Mouse (Mus musculus) lung, embryonic 14.5 days (tissue): ENCODE data around the gene Akap9. TPM values are rescaled to one million over a fixed set of nuclear protein-coding genes. Genes with fewer than 3 reads are reported as not detected.

Experiments used
- ATAC-seq: fragments of 200-750 bp; cut with Nextera tagmentation; 2 replicates; pipeline ENCODE4 v1.8.0; 2017; ENCODE audit warnings: mild to moderate bottlenecking, moderate TSS enrichment, moderate library complexity; ENCODE audit not compliant: insufficient read depth
- DNase-seq: peaks from one replicate; pipeline ENCODE4 v3.0.0-alpha.2; 2015
- H3K27ac ChIP-seq: fragments of 300-500 bp; sonication (generic); 2 replicates; pipeline ENCODE4 v1.5.1; 2014; ENCODE audit warnings: low read depth, mild to moderate bottlenecking, moderate library complexity
- H3K27me3 ChIP-seq: fragments of 300-500 bp; sonication (generic); 2 replicates; pipeline ENCODE4 v1.6.1; 2014; ENCODE audit warnings: low read length, control low read depth; ENCODE audit not compliant: insufficient read depth
- H3K36me3 ChIP-seq: fragments of 300-500 bp; sonication (generic); 2 replicates; pipeline ENCODE4 v1.6.1; 2014; ENCODE audit warnings: control low read depth; ENCODE audit not compliant: insufficient read depth
- H3K4me1 ChIP-seq: fragments of 300-500 bp; sonication (generic); 2 replicates; pipeline ENCODE4 v1.6.1; 2014; ENCODE audit warnings: antibody characterized with exemption, control low read depth; ENCODE audit not compliant: insufficient read depth
- H3K4me2 ChIP-seq: fragments of 300-500 bp; sonication (generic); 2 replicates; pipeline ENCODE4 v1.6.1; 2014; ENCODE audit warnings: mild to moderate bottlenecking
- H3K4me3 ChIP-seq: fragments of 300-500 bp; sonication (generic); 2 replicates; pipeline ENCODE4 v1.5.1; 2014; ENCODE audit warnings: low read depth, low read length
- H3K9ac ChIP-seq: fragments of 300-500 bp; sonication (generic); 2 replicates; pipeline ENCODE4 v1.6.1; 2014
- H3K9me3 ChIP-seq: fragments of 300-500 bp; sonication (generic); 2 replicates; pipeline ENCODE4 v1.6.1; 2016; ENCODE audit warnings: low read depth, low read length, control low read depth
- CTCF ChIP-seq: IDR thresholded peaks from 2 replicates; pipeline ENCODE4 v1.5.1; 2016; ENCODE audit warnings: antibody characterized with exemption, low read depth
- WGBS: fragments of 180-500 bp; shearing (Covaris S2); extraction: QIAGEN DNeasy Blood & Tissue Kit; methylation state at CpG from one replicate; pipeline ENCODE4 v1.1.7; 2014; 5-methylcytosine and 5-hydroxymethylcytosine counted together
- polyA plus RNA-seq: library from polyadenylated mRNA; unstranded; fragments of >200 nt; fragmentation: Nextera tagmentation; extraction: Ambion mirVana; gene quantifications from 2 replicates; pipeline ENCODE4 v1.2.1, GENCODE M21; 2014

The Akap9 gene
- polyA plus RNA-seq, 1 experiment from 2014 or later = 94.5 TPM

GRCm38 (mm10) chr5:3926666-3927065 lies 1.2 kb upstream of the Akap9 start:
- Histone ChIP-seq H3K4me1 (0 out of 2 replicates have a peak, but pooled peaks cover 10% of the 10 kb centered on the region), H3K4me3 (no peak overlapping the region)
- DNase-seq = peak; percentile 13

GRCm38 (mm10) chr5:3928690-3929046 lies 814 bp downstream of the Akap9 start:
- H3K27me3 ChIP-seq = no peaks in the 10 kb centered on the region
- 0 out of 2 replicates have a peak, but pooled peaks cover 10% of the 10 kb centered on the region for H3K4me1 ChIP-seq
- H3K9ac ChIP-seq = peak overlapping the region; percentile 96
- peak overlapping the region; percentile 88 for H3K4me3 ChIP-seq
- 2% methylated on average over 12 of the region's 12 CpGs for WGBS
- no peaks in the 10 kb centered on the region for H3K36me3 ChIP-seq
- H3K9me3 ChIP-seq = no peaks in the 10 kb centered on the region
- H3K4me2 ChIP-seq = peak overlapping the region; percentile 80
- H3K27ac ChIP-seq = peak overlapping the region; percentile 93
- DNase-seq = peak; percentile 58
- no peak for TF ChIP-seq CTCF
- peak; percentile 77 for ATAC-seq

More at GRCm38 (mm10) chr5:3926666-3927065, 1.2 kb upstream of the Akap9 start:
- Histone ChIP-seq H3K4me2 (no peak overlapping the region), H3K27me3 (no peaks in the 10 kb centered on the region), H3K27ac (no peak overlapping the region), H3K36me3 (no peaks in the 10 kb centered on the region), H3K9me3 (no peaks in the 10 kb centered on the region), H3K9ac (no peak overlapping the region)
- 40% methylated on average over 4 of the region's 4 CpGs for WGBS
- no peak for ATAC-seq
- no peak for TF ChIP-seq CTCF

- 0 out of 2 replicates have a peak, but pooled peaks cover 10% of the 10 kb centered on the region for H3K4me1 ChIP-seq
- H3K36me3 ChIP-seq = no peaks in the 10 kb centered on the region
- no peak overlapping the region for H3K4me2 ChIP-seq
- no peaks in the 10 kb centered on the region for H3K9me3 ChIP-seq
- H3K9ac ChIP-seq = no peak overlapping the region
- no peak overlapping the region for H3K4me3 ChIP-seq
- no peak for DNase-seq
- H3K27me3 ChIP-seq = no peaks in the 10 kb centered on the region
- no peak overlapping the region for H3K27ac ChIP-seq
- TF ChIP-seq CTCF = no peak
- no peak for ATAC-seq
- WGBS = 54% methylated on average over 5 of the region's 5 CpGs
Observed at GRCm38 (mm10) chr5:3930760-3931159, 2.9 kb downstream of the Akap9 start.

GRCm38 (mm10) chr5:3931636-3932035 lies 3.8 kb downstream of the Akap9 start:
- H3K4me3 ChIP-seq = no peak overlapping the region
- H3K36me3 ChIP-seq = no peaks in the 10 kb centered on the region
- 90% methylated on average over 3 of the region's 3 CpGs for WGBS
- no peaks in the 10 kb centered on the region for H3K27me3 ChIP-seq
- 0 out of 2 replicates have a peak, but pooled peaks cover 10% of the 10 kb centered on the region for H3K4me1 ChIP-seq
- H3K9me3 ChIP-seq = no peaks in the 10 kb centered on the region
- no peak for ATAC-seq
- no peak overlapping the region for H3K4me2 ChIP-seq
- no peak for TF ChIP-seq CTCF
- no peak for DNase-seq
- no peak overlapping the region for H3K27ac ChIP-seq
- H3K9ac ChIP-seq = no peak overlapping the region

- no peak overlapping the region for H3K9ac ChIP-seq
- WGBS = 87% methylated on average over 3 of the region's 3 CpGs
- no peak overlapping the region for H3K27ac ChIP-seq
- no peaks in the 10 kb centered on the region for H3K36me3 ChIP-seq
- H3K4me2 ChIP-seq = no peak overlapping the region
- DNase-seq (no peak), ATAC-seq (no peak)
- H3K27me3 ChIP-seq = no peaks in the 10 kb centered on the region
- no peaks in the 10 kb centered on the region for H3K9me3 ChIP-seq
- TF ChIP-seq CTCF = no peak
- 0 out of 2 replicates have a peak, but pooled peaks cover 10% of the 10 kb centered on the region for H3K4me1 ChIP-seq
- H3K4me3 ChIP-seq = no peak overlapping the region
Observed at GRCm38 (mm10) chr5:3933551-3933950, 5.7 kb downstream of the Akap9 start.

- 90% methylated on average over 5 of the region's 5 CpGs for WGBS
Observed at GRCm38 (mm10) chr5:3935266-3935665, 7.4 kb downstream of the Akap9 start.

GRCm38 (mm10) chr5:3935778-3936554 lies 8.1 kb downstream of the Akap9 start:
- no peaks in the 10 kb centered on the region for H3K9me3 ChIP-seq
- H3K4me1 ChIP-seq = no peaks in the 10 kb centered on the region
- no peaks in the 10 kb centered on the region for H3K27me3 ChIP-seq
- no peak overlapping the region for H3K4me2 ChIP-seq
- no peaks in the 10 kb centered on the region for H3K36me3 ChIP-seq
- TF ChIP-seq CTCF = no peak
- no peak overlapping the region for H3K27ac ChIP-seq
- ATAC-seq (no peak), DNase-seq (no peak)
- H3K4me3 ChIP-seq = no peak overlapping the region
- 67% methylated on average over 8 of the region's 8 CpGs for WGBS
- H3K9ac ChIP-seq = no peak overlapping the region

More at GRCm38 (mm10) chr5:3935266-3935665, 7.4 kb downstream of the Akap9 start:
- Histone ChIP-seq H3K27ac (no peak overlapping the region), H3K9me3 (no peaks in the 10 kb centered on the region), H3K27me3 (no peaks in the 10 kb centered on the region), H3K4me2 (no peak overlapping the region), H3K4me3 (no peak overlapping the region), H3K36me3 (no peaks in the 10 kb centered on the region), H3K4me1 (0 out of 2 replicates have a peak, but pooled peaks cover under 1% of the 10 kb centered on the region), H3K9ac (no peak overlapping the region)
- no peak for TF ChIP-seq CTCF
- no peak for DNase-seq
- no peak for ATAC-seq
